Mouse (Mus musculus): ENCODE data around the gene Tax1bp1.
A peak's percentile ranks its signal among the peaks of the same experiment; 100 is the strongest.

The Tax1bp1 gene

GRCm38 (mm10) chr6:52705280-52705679, 8.2 kb upstream of the Tax1bp1 start:
- DNase-seq (ENCODE audit: low spot score), result no peak

DNA sequence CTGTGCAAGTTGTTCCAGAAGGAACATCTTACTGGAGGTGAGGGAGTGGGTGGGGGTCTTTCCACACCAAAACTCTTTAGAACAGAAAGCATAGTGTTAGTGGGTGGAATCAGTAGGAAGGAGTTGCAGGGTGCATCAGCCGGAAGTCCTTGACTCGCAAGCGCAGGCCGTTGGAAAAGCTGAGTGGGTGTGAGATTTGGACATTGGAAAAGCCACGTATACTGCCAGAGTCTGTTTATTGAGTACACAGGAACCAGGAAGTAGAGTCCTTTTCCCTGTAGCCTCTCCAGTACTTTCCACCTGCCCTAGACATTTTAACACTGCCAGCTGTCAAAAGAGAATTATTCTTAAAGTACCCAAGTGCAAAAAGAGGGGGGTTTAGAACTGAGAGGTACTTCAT, 5.7 kb upstream of the Tax1bp1 start:
- DNase-seq (ENCODE audit: low spot score), result no peak

- DNase-seq (ENCODE audit: low spot score), result no peak
Observed at GRCm38 (mm10) chr6:52712563-52712962, 966 bp upstream of the Tax1bp1 start.

DNA sequence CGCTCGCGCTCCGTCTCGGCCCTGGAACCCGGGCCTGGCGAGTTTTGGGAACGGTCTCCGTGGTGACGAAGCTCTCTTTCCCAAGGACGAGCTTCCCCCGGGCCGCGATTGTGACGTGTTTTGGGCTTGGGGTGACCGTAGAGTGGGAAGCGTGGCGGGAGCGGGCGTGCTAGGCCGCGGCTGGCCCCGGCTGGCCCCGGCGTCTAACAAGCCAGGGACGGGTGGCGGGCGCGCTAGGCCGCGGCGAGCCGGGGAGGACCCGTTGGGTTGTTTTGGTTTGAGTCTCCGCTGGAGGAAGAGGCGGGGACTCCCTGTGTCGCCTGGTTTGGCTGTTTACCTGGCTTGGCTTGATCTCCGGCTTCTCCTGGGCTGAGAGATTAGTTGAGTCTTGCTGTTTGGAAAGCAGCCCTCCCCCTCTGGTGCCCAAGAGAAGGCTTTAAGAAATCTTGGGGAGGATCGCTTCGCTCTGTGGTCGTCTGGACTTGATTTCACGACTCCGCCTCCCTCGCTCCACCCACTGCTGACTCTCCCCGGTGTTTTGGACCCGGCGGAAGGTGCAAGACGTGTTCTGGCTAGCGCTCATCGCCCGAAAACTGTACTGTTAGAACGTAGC, 474 bp downstream of the Tax1bp1 start:
- DNase-seq (ENCODE audit: low spot score), result peak; percentile 90

GRCm38 (mm10) chr6:52717493-52718192, 4.1 kb downstream of the Tax1bp1 start:
- no peak for DNase-seq (ENCODE audit: low spot score)

- peak; percentile 56 for DNase-seq (ENCODE audit: low spot score)
Observed at GRCm38 (mm10) chr6:52724805-52725439, 11.4 kb downstream of the Tax1bp1 start.

DNA sequence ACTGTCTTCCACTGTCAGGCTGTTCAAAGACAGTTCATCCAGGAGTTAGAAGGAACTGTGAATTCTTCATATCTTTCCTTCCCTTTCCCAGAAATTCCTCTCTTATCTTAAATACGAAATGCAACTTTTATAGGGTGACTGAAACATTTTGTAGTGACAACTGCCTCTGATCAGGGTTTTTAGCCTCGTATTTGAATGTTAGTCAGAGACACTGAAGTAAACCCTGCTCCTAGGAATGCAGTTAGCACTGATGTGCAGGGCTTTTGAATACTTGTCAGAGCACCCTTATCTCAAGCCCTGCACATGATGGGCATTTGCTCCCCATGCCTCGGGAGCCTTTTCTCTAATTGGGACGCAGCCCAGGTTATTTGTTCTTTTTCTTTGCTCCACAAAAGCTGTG, 16.8 kb downstream of the Tax1bp1 start:
- DNase-seq (ENCODE audit: low spot score), result no peak

- DNase-seq (ENCODE audit: low spot score), result no peak
Observed at GRCm38 (mm10) chr6:52734630-52735029, 21.1 kb downstream of the Tax1bp1 start.

DNA sequence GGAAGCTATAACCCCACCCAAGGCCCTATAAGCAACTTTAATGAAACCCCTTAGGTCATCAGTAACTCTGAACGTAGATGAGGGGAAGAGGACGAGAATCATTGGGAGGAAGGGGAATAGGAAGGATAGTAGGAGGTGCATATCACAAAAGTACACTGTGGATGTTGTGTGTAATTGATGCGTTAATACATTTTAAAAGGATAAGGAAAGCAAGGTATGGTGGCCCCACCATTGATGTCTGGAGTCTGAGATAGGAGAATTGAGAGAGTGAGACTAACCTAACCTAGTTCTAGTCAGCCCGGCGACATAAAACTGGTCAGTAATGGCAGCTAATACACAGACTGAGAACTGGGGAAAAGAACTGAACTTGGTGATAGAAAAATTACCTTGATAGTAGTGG, 39.3 kb downstream of the Tax1bp1 start:
- DNase-seq (ENCODE audit: low spot score), result no peak

DNA sequence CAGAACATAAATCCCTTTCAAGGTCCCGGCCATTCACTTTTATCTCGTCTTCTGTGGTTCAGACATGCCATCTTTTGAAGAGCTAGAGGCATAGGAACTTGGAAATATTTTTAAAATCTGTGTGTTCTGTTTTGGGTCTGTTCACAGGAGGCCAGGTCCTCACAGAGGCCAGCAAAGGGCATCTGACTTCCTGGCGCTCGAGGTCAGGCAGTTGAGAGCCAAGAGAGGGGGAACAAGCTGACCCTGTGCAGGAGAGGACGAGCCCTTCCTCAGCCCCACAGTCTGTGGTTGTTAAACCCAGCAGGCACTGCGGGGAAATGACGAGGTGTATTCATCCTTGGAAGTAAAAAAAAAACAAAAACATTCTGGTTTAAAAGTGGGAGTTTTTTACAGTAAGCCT, 51.7 kb downstream of the Tax1bp1 start:
- DNase-seq (ENCODE audit: low spot score), result no peak

GRCm38 (mm10) chr6:52770789-52771188, 57.3 kb downstream of the Tax1bp1 start:
- no peak for DNase-seq (ENCODE audit: low spot score)

DNA sequence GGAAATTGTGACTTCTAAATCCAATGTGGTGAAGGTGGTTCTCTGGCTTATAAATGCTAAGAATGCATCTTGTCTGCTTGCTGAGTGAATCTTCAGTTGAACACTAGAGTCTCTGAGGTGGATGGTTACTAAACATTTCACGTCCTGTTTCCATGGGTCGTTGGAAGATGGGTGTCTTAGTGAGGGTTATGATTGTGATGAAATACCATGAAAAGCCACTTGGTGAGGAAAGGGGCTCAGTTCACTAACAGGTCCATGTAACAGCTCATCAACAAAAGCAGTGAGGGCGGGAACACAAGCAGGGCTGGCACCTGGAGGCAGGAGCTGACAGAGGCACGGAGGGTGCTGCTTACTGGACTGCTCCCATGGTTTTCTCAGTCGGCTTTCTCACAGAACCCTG, 59.6 kb downstream of the Tax1bp1 start:
- no peak for DNase-seq (ENCODE audit: low spot score)

DNA sequence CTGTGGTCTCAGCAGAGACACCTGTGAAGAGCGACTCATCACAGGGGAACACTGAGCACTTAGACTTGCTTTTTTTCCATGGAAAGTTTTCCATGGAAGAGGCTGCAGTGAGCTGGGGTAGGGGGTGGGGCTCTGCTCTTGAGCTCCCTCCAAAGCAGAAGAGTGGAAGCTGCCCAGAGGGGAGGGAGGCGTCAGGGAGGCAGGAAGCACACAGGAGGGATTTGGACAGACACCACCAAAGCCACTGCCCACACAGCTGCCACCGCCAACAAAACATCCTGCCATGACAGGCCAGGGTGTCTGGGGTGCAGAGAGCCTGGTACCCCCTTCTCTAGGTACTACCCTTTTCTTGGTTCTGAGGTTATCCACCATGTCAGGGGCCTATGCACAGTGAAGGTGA, 61.8 kb downstream of the Tax1bp1 start:
- no peak for DNase-seq (ENCODE audit: low spot score)

DNA sequence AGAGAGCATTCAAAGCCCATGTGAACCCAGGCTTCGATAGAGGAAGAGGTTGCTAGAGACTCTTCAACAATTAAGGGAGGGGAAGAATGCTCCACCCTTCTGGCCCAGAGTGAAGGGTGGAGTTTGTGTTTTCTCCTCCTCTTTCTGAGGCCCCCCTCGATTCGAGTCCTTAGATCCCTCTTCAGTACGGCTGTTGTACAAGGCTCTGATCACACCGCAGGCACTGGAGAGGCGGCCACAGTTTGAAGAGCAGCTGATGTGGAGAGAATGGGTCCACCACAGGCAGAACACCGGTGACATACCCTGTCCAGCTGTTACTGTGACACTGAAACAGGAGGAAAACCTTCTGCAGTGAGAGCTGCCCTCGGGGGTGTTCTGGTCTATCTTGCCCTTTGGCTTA, 62.4 kb downstream of the Tax1bp1 start:
- no peak for DNase-seq (ENCODE audit: low spot score)

DNA sequence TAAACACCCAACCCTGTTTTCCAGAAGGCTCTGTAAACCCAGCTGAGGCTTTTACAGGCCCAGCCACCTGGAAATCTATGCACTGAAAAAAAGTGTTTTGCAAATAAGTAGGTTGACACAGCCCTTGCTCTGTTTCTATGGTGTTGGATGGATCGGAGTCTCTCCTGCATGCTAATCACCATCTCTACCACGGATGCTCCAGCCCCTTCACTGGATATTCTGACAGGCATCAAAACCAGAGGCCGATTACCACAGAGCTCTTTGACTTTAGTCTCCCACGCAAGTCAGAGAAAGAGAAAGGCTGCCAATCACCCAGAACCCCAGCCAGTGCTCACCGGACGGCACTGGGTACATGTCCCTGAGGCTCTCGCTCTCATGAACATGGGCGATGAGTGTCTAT, 63.5 kb downstream of the Tax1bp1 start:
- no peak for DNase-seq (ENCODE audit: low spot score)

GRCm38 (mm10) chr6:52778523-52778922, 65.0 kb downstream of the Tax1bp1 start:
- no peak for DNase-seq (ENCODE audit: low spot score)

- no peak for DNase-seq (ENCODE audit: low spot score)
Observed at GRCm38 (mm10) chr6:52779546-52779945, 66.0 kb downstream of the Tax1bp1 start.

GRCm38 (mm10) chr6:52790316-52790715, 76.8 kb downstream of the Tax1bp1 start:
- DNase-seq (ENCODE audit: low spot score), result no peak

- DNase-seq (ENCODE audit: low spot score), result no peak
Observed at GRCm38 (mm10) chr6:52790781-52791180, 77.3 kb downstream of the Tax1bp1 start.

GRCm38 (mm10) chr6:52792455-52792854, 78.9 kb downstream of the Tax1bp1 start:
- DNase-seq (ENCODE audit: low spot score), result no peak

DNA sequence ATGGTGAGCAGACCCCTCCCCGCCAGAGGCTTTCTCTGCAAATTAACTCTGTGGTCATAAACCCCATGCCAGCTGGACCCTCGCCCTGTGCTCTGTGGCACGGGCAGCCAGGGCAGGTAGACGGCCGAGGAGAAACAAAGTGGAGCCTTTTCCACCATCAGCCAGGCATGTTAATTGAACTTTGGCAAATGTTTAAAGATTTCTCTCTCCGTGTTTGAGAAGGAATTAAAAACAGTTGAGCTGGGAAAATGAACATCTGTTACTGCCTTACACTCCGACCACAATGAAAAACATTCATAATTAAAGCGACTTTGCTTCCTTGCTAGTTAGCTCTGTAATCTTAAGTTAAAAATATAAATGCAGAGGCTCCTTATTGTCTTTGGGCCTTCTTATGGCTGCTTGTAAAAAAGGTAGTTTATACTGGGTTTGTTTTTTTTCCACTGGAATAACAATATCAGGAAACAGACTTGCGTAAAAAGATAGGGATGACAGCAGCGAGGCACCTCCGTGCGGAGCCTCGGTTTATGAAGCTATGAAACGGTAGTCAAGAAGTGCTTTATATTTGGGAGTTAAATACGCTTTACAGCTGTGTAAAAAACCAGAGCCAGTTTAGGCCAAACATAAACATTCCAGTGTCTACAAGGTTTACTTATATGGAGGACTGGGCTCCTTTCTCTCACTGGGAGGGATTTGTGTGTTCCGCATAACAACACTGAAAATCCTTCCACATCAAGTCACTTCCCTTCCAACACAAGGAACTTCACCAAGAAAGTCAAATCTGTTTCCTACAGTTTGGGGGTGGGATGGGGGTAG, 81.7 kb downstream of the Tax1bp1 start:
- DNase-seq (ENCODE audit: low spot score), result no peak

DNA sequence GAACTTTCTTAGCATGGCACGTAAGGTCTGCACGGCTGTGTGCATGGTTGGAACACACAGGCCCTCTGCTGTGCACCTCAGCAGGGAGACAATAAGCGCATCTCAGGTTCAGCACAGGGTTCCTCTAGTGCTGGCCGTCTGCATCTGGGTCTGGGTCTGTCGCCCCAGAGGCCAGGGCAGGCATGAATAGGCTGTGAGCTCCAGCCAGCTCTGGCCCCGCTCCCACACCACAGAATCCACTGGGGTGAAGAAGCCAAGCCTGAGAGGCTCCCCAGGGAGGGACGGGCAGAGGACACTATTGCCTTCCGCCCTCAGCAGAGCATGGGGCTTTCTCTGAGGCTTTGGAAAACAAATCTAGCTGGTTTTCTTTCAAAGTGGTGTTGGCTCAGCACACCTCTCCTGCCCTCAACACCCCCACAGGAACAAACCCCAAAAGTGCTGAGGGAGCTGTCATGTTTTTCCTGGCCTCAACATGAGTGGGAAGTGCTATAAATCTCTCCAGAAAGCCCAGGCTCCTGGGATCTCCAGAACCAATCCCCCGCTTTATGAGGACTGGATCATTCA, 82.6 kb downstream of the Tax1bp1 start:
- DNase-seq (ENCODE audit: low spot score), result no peak

All from T-cell, adult 2 months (primary cell).